Mouse (Mus musculus) small intestine, adult 2 months (tissue): ENCODE measurements around the gene Tas2r125. TPM values are rescaled to one million over a fixed set of nuclear protein-coding genes. Genes with fewer than 3 reads are reported as not detected.
"Not testable (repeated sequence)": the region's sequence is repeated elsewhere in the genome, so short reads cannot be mapped to it uniquely, and the experiment has no call there.

Source experiments
- H3K27ac ChIP-seq: fragments of 200-500 bp; 2 replicates; pipeline ENCODE4 v1.5.1; 2012; ENCODE audit warnings: low read depth, low read length, control low read depth, inconsistent platforms; ENCODE audit not compliant: insufficient read depth
- H3K27me3 ChIP-seq: fragments of 200-500 bp; 2 replicates; pipeline ENCODE4 v1.6.1; 2012; ENCODE audit warnings: mild to moderate bottlenecking, moderate library complexity, low read length, inconsistent platforms; ENCODE audit not compliant: control insufficient read depth, insufficient read depth
- H3K36me3 ChIP-seq: fragments of 200-500 bp; 2 replicates; pipeline ENCODE4 v1.6.1; 2012; ENCODE audit warnings: mild to moderate bottlenecking, low read length, control low read depth, inconsistent platforms; ENCODE audit not compliant: control insufficient read depth, insufficient read depth
- H3K4me1 ChIP-seq: fragments of 200-500 bp; 2 replicates; pipeline ENCODE4 v1.6.1; 2012; ENCODE audit warnings: low read length, inconsistent platforms, mixed read lengths; ENCODE audit not compliant: control insufficient read depth, insufficient read depth, insufficient read length
- H3K4me3 ChIP-seq: fragments of 200-500 bp; 2 replicates; pipeline ENCODE4 v1.5.1; 2012; ENCODE audit warnings: low read depth, mild to moderate bottlenecking, control low read depth, inconsistent platforms, low read length, moderate library complexity
- CTCF ChIP-seq: fragments of 200-500 bp; IDR thresholded peaks from 2 replicates; pipeline ENCODE4 v1.5.1; 2012; ENCODE audit warnings: low read depth, mild to moderate bottlenecking, control low read depth, inconsistent platforms, low read length, moderate library complexity, mixed read lengths; ENCODE audit not compliant: insufficient replicate concordance, insufficient read length; ENCODE audit errors: extremely low read depth
- POLR2A ChIP-seq: fragments of 200-500 bp; IDR thresholded peaks from 2 replicates; pipeline ENCODE4 v1.6.1; 2012; ENCODE audit warnings: low read depth, mild to moderate bottlenecking, control low read depth, inconsistent platforms, low read length, moderate library complexity
- WGBS: fragments of 180-500 bp; shearing (Covaris S2); methylation state at CpG from one replicate; pipeline ENCODE4 v1.1.7; 2018; 5-methylcytosine and 5-hydroxymethylcytosine counted together
- polyA plus RNA-seq: library from polyadenylated mRNA; depleted of rRNA; stranded (reverse); fragments of >200 nt; gene quantifications from 2 replicates; pipeline ENCODE4 v1.2.3, GENCODE M21; 2012; rRNA removed

Gene Tas2r125
- polyA plus RNA-seq: not detected in 2 replicates

DNA sequence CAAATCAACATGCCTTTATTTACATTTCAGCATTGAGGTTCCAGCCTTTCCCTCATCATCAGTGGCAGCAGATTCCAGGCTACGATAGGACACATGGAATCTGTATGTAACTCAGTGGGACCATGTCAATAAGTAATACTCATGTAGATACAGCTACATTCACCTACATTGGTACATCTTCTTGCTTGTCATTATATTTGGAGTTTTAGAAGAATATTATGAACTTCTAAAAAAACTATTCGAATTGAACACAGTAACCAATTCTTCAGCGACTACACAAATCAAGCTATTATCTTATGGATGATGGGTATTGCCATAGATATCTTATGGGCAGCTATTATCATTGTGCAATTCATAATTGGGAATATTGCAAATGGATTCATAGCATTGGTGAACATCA is at the start of gene Tas2r125:
Gene Tas2r125, plus strand, starts transcription at position 301 of the 400 bp plus-strand sequence.
- no peak within 1 kb of the TSS for H3K4me3 ChIP-seq
- H3K27me3 ChIP-seq: no peaks in the 10 kb centered on the region
- no peaks in the 10 kb centered on the region for H3K36me3 ChIP-seq
- 77% methylated on average over 3 of the region's 3 CpGs for WGBS
- H3K27ac ChIP-seq: no peak within 1 kb of the TSS
- no peak for TF ChIP-seq POLR2A
- TF ChIP-seq CTCF: no peak
- H3K4me1 ChIP-seq: no peaks in the 10 kb centered on the region

DNA sequence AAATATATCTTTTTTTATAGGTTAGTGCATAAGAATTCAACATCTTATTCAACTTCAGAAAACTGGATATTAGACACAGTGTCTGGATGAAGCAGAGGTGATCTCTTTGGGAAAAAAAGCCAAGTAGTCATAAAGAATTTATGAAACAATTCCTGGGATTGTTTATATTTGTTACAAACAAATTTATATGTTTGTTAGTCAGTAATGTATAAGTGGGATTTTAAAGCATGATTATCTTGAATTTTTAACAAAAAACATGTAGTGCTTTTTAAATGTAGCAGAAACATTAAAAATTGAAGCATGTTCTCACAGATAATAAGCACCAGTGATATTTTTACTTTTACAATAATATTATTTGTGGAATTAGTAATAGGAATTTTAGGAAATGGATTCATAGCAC is 41.7 kb upstream of the Tas2r125 start, which contains the start of gene Tas2r110:
Gene Tas2r110, plus strand, starts transcription at position 301 of the 400 bp plus-strand sequence.
- H3K4me3 ChIP-seq: no peak within 1 kb of the TSS
- H3K36me3 ChIP-seq: no peaks in the 10 kb centered on the region
- no peaks in the 10 kb centered on the region for H3K4me1 ChIP-seq
- no peaks in the 10 kb centered on the region for H3K27me3 ChIP-seq
- TF ChIP-seq CTCF: no peak
- no peak for TF ChIP-seq POLR2A
- no peak within 1 kb of the TSS for H3K27ac ChIP-seq

DNA sequence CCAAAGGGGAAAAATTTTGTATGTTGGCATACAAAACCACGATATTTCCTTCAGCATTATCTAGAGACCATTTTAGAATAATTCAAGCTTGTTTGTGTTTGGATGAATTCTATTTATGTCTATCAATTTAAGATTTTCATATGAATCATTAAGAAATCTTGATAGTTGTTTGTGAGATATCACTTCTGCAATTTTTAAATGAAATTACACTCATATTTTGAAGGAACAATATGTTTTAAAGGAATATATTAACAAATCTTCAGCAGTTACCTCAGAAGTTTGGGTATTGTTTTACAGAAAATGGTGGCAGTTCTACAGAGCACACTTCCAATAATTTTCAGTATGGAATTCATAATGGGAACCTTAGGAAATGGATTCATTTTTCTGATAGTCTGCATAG is 16.7 kb upstream of the Tas2r125 start, which contains the start of gene Tas2r113:
Gene Tas2r113, plus strand, starts transcription at position 301 of the 400 bp plus-strand sequence.
- no peak for TF ChIP-seq CTCF
- H3K27me3 ChIP-seq: no peaks in the 10 kb centered on the region
- no peaks in the 10 kb centered on the region for H3K4me1 ChIP-seq
- H3K27ac ChIP-seq: no peak within 1 kb of the TSS
- H3K36me3 ChIP-seq: no peaks in the 10 kb centered on the region
- WGBS: 63% methylated on average over 1 of the region's 1 CpGs
- no peak within 1 kb of the TSS for H3K4me3 ChIP-seq

DNA sequence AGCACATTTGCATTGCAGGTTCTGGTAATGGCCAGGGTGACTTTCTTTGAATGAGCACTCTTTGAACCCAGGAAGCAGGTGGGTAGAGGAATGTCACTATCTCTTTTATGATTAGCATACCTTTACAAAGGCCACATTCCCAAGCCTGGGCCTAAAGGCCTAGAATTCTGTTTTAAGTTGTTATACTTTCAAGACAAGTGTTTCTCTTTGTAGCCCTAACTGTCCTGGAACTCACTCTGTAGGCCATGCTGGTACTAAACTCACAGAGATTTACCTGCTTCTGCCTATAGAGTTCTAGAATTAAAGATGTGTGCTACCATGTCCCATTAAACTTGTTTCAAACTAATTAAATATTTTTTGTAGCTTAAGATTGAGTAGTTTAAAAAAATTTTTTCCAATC is 31.9 kb downstream of the Tas2r125 start:
- not testable (repeated sequence) for H3K36me3 ChIP-seq, H3K27ac ChIP-seq, H3K4me3 ChIP-seq, H3K27me3 ChIP-seq, H3K4me1 ChIP-seq

DNA sequence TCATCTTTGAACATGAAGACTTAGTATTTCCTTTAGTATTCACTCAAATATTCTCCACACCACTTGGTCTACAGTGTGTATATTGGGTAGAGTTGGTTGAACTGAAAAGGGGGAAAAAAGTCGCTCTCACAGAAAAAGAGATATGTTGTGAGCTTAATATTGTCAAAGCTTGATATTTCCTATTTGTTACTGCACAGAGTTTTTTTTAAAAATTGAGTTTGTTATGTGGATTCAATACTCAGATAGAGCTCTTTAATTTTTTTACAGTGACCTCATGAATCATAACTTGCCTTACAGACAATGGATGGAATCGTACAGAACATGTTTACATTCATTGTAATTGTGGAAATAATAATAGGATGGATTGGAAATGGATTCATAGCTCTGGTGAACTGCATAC is 41.4 kb downstream of the Tas2r125 start, which contains the start of gene Tas2r129:
Gene Tas2r129, plus strand, starts transcription at position 301 of the 400 bp plus-strand sequence.
- 79% methylated on average over 2 of the region's 2 CpGs for WGBS
- Histone ChIP-seq H3K27me3 (no peaks in the 10 kb centered on the region), H3K36me3 (no peaks in the 10 kb centered on the region), H3K4me1 (no peaks in the 10 kb centered on the region), H3K4me3 (no peak within 1 kb of the TSS), H3K27ac (no peak within 1 kb of the TSS)
- no peak for TF ChIP-seq CTCF
- TF ChIP-seq POLR2A: no peak

DNA sequence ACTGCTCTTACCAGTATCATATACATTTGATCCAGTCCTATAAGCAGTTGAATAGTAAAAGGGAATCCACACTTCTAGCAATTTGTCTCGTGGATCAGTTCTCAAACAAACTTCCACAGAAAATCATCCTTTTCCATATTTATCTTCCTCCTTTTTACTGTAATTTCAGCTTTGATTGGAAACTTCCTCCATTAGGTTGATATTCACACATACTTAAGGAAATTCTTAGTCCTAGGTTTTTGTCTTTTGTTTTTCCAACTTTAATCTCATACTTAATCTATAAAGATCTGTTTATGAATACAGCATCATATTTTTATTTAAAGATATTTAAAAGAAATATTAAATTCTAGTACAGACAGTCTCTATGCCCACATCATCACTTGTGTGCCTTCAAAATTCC is 48.4 kb downstream of the Tas2r125 start, which contains the start of gene Tas2r131:
Gene Tas2r131, minus strand, starts transcription at position 101 of the 400 bp plus-strand sequence.
- Histone ChIP-seq H3K36me3 (no peaks in the 10 kb centered on the region), H3K27me3 (no peaks in the 10 kb centered on the region), H3K27ac (no peak within 1 kb of the TSS), H3K4me1 (no peaks in the 10 kb centered on the region), H3K4me3 (no peak within 1 kb of the TSS)
- TF ChIP-seq POLR2A: no peak
- 58% methylated on average over 1 of the region's 1 CpGs for WGBS

Other genes with a start within 250 kb of the Tas2r125 start
- gene Tas2r121, start 208.6 kb upstream of the Tas2r125 start, polyA plus RNA-seq: not detected in 2 replicates
- gene Tas2r122, start 197.7 kb upstream of the Tas2r125 start, polyA plus RNA-seq: not detected in 2 replicates
- not detected in 2 replicates for gene Tas2r115, start 171.6 kb upstream of the Tas2r125 start, polyA plus RNA-seq
- gene Tas2r124, start 154.9 kb upstream of the Tas2r125 start, polyA plus RNA-seq: not detected in 2 replicates
- gene Tas2r102, start 147.5 kb upstream of the Tas2r125 start, polyA plus RNA-seq: not detected in 2 replicates
- gene Tas2r136, start 131.5 kb upstream of the Tas2r125 start, polyA plus RNA-seq: not detected in 2 replicates
- gene Tas2r117, start 106.8 kb upstream of the Tas2r125 start, polyA plus RNA-seq: not detected in 2 replicates
- not detected in 2 replicates for gene Tas2r123, start 62.5 kb upstream of the Tas2r125 start, polyA plus RNA-seq
- not detected in 2 replicates for gene Tas2r116, start 54.2 kb upstream of the Tas2r125 start, polyA plus RNA-seq
- gene Tas2r110, start 41.6 kb upstream of the Tas2r125 start, polyA plus RNA-seq: not detected in 2 replicates
- gene Tas2r113, start 16.6 kb upstream of the Tas2r125 start, polyA plus RNA-seq: not detected in 2 replicates
- not detected in 2 replicates for gene Tas2r129, start 41.5 kb downstream of the Tas2r125 start, polyA plus RNA-seq
- not detected in 2 replicates for gene Tas2r131, start 48.3 kb downstream of the Tas2r125 start, polyA plus RNA-seq
- gene Tas2r109, start 71.3 kb downstream of the Tas2r125 start, polyA plus RNA-seq: not detected in 2 replicates
- not detected in 2 replicates for gene Tas2r103, start 127.5 kb downstream of the Tas2r125 start, polyA plus RNA-seq
- gene Tas2r140, start 146.2 kb downstream of the Tas2r125 start, polyA plus RNA-seq: not detected in 2 replicates
- gene Smim10l1, start 195.3 kb downstream of the Tas2r125 start, polyA plus RNA-seq: 68.1 and 95.8 TPM in 2 replicates